25 mouse cellular contexts compared by ENCODE assay signal in genomic region chr2:162919926-162920325, GRCm38 (mm10). TPM values are rescaled to one million over a fixed set of nuclear protein-coding genes. Genes with fewer than 3 reads are reported as not detected.
DNase-seq lines count a peak whose midpoint lies in the region; ATAC-seq and TF ChIP-seq lines count a peak whose summit lies in the region.
"Had no signal": no experiment of that assay in that cellular context is flagged by ENCODE, and none has a peak within 500 bp of the region (broad histone marks: within the 10 kb centered on the region; RNA-seq: fewer than 3 reads in every experiment).

No protein-coding gene starts in this region.

- ATAC-seq in forebrain, embryonic 11.5 days (replicated peaks; ENCODE audit: low FRiP score) = no peak
- no peak for ATAC-seq in forebrain, embryonic 14.5 days
- ATAC-seq in intestine, postnatal 0 days = peak; percentile 48
- ATAC-seq: CD4-positive, CD25-positive, alpha-beta regulatory T cell, adult 4 months; forebrain, embryonic 15.5 days; Patski had no signal

- H3K36me3 ChIP-seq in forebrain, embryonic 11.5 days (ENCODE audit: control insufficient read depth, insufficient read depth, low read length) = no peaks in the 10 kb centered on the region
- H3K36me3 ChIP-seq in forebrain, embryonic 14.5 days (ENCODE audit: control insufficient read depth, insufficient read depth, low read length) = no peaks in the 10 kb centered on the region
- no peaks in the 10 kb centered on the region for H3K36me3 ChIP-seq in ES-E14 (ENCODE audit: control insufficient read depth, insufficient read depth, low read length, poor library complexity, severe bottlenecking)
- H3K36me3 ChIP-seq in intestine, postnatal 0 days (ENCODE audit: control insufficient read depth, insufficient read depth) = no peaks in the 10 kb centered on the region
- H3K36me3 ChIP-seq: forebrain, embryonic 10.5 days; forebrain, embryonic 15.5 days; heart, embryonic 10.5 days; heart, embryonic 13.5 days; hindbrain, embryonic 12.5 days; hindbrain, embryonic 15.5 days had no signal

- no peak for TF ChIP-seq CTCF in intestine, postnatal 0 days (IDR thresholded peaks at IDR 0.05; ENCODE audit: low read depth)

- H3K4me1 ChIP-seq in forebrain, embryonic 11.5 days (replicated peaks; ENCODE audit: control insufficient read depth, insufficient read depth, low read length) = no peaks in the 10 kb centered on the region
- no peaks in the 10 kb centered on the region for H3K4me1 ChIP-seq in forebrain, embryonic 14.5 days (ENCODE audit: control insufficient read depth, insufficient read depth, low read length)
- H3K4me1 ChIP-seq in ES-E14 (ENCODE audit: control insufficient read depth in 2 of 2, insufficient read depth in 2 of 2, low read length in 2 of 2, poor library complexity in 1 of 2) = peaks cover 0 to 2% of the 10 kb centered on the region in 2 experiments; a peak in 1 of 4 replicates
- 0 out of 2 replicates have a peak, but pooled peaks cover 2% of the 10 kb centered on the region for H3K4me1 ChIP-seq in intestine, postnatal 0 days (replicated peaks; ENCODE audit: control insufficient read depth, insufficient read depth, low read length)
- H3K4me1 ChIP-seq: forebrain, embryonic 10.5 days; forebrain, embryonic 15.5 days; heart, embryonic 13.5 days; hindbrain, embryonic 12.5 days; hindbrain, embryonic 15.5 days had no signal

- in situ Hi-C loops in ES-E14 (cut with MboI; ENCODE audit: low sequenced_read_pairs in 2 of 2, unreplicated experiment in 2 of 2) = loop anchor here in 1 of 2 experiments (10.0 kb wide), 1 partner anchor 415 kb away; no protein-coding TSS in a partner anchor

- no peak overlapping the region for H3K27ac ChIP-seq in forebrain, embryonic 11.5 days (ENCODE audit: low read depth, low read length)
- H3K27ac ChIP-seq in forebrain, embryonic 14.5 days (ENCODE audit: low read depth, low read length) = no peak overlapping the region
- H3K27ac ChIP-seq in ES-E14 (ENCODE audit: insufficient read depth, low read depth, low read length, poor library complexity, severe bottlenecking) = no peak overlapping the region
- no peak overlapping the region for H3K27ac ChIP-seq in intestine, postnatal 0 days (ENCODE audit: low read depth, low read length)
- H3K27ac ChIP-seq: forebrain, embryonic 10.5 days; forebrain, embryonic 15.5 days; heart, adult 2 months; heart, embryonic 10.5 days; heart, embryonic 13.5 days; hindbrain, embryonic 12.5 days; hindbrain, embryonic 15.5 days had no signal

- H3K4me2 ChIP-seq in forebrain, embryonic 11.5 days (ENCODE audit: low read depth, low read length, severe bottlenecking) = no peak overlapping the region
- no peak overlapping the region for H3K4me2 ChIP-seq in forebrain, embryonic 14.5 days (ENCODE audit: low read length)
- H3K4me2 ChIP-seq in intestine, postnatal 0 days (replicated peaks; ENCODE audit: low read depth) = peak overlapping the region; percentile 37
- H3K4me2 ChIP-seq: forebrain, embryonic 15.5 days; heart, embryonic 13.5 days; hindbrain, embryonic 12.5 days; hindbrain, embryonic 15.5 days had no signal

- DNase-seq in forebrain, embryonic 11.5 days (ENCODE audit: low spot score) = peak; percentile 36
- DNase-seq in forebrain, embryonic 14.5 days (ENCODE audit: low spot score) = no peak
- DNase-seq in ES-E14 (ENCODE audit: low read depth, low spot score) (no peak), MN1 (ENCODE audit: low spot score) (peak; percentile 35)
- DNase-seq in cerebellum, adult 8-10 months = no peak
- DNase-seq in ovary, adult 18-20 months (ENCODE audit: low spot score) = no peak
- DNase-seq: adrenal gland, postnatal 14 days; cerebellum, adult 11 months; cerebellum, adult 2 months; cerebellum, postnatal 10 days; gastrocnemius, postnatal 25 days; heart, postnatal 14 days; kidney, adult 2 months had no signal

- no peak overlapping the region for H3K9ac ChIP-seq in forebrain, embryonic 11.5 days (ENCODE audit: low read length)
- no peak overlapping the region for H3K9ac ChIP-seq in forebrain, embryonic 14.5 days (ENCODE audit: low read length)
- H3K9ac ChIP-seq in ES-E14 (ENCODE audit: insufficient read depth, low read depth, low read length, poor library complexity, severe bottlenecking) = no peak overlapping the region
- H3K9ac ChIP-seq in intestine, postnatal 0 days (ENCODE audit: low read depth, low read length) = no peak overlapping the region
- H3K9ac ChIP-seq: forebrain, embryonic 15.5 days; heart, embryonic 13.5 days; hindbrain, embryonic 12.5 days; hindbrain, embryonic 15.5 days had no signal

- no peak overlapping the region for H3K4me3 ChIP-seq in forebrain, embryonic 11.5 days (ENCODE audit: low read depth, low read length)
- H3K4me3 ChIP-seq in forebrain, embryonic 14.5 days (ENCODE audit: low read depth, low read length) = no peak overlapping the region
- H3K4me3 ChIP-seq in ES-E14 (ENCODE audit: insufficient read depth in 1 of 2, low read depth in 1 of 2, low read length in 2 of 2, poor library complexity in 1 of 2, severe bottlenecking in 1 of 2) = no peak overlapping the region
- H3K4me3 ChIP-seq in intestine, postnatal 0 days (ENCODE audit: low read depth, low read length) = no peak overlapping the region
- H3K4me3 ChIP-seq: forebrain, embryonic 10.5 days; forebrain, embryonic 15.5 days; heart, adult 2 months; heart, embryonic 10.5 days; heart, embryonic 13.5 days; hindbrain, embryonic 12.5 days; hindbrain, embryonic 15.5 days had no signal

- no peaks in the 10 kb centered on the region for H3K27me3 ChIP-seq in forebrain, embryonic 11.5 days (ENCODE audit: control insufficient read depth, insufficient read depth, low read length)
- no peaks in the 10 kb centered on the region for H3K27me3 ChIP-seq in forebrain, embryonic 14.5 days (replicated peaks; ENCODE audit: control insufficient read depth, insufficient read depth, low read length)
- H3K27me3 ChIP-seq in intestine, postnatal 0 days (replicated peaks; ENCODE audit: control insufficient read depth, insufficient read depth, low read length) = no peaks in the 10 kb centered on the region
- H3K27me3 ChIP-seq: hindbrain, embryonic 15.5 days had no signal

- H3K9me3 ChIP-seq in forebrain, embryonic 11.5 days (ENCODE audit: control insufficient read depth, low read length) = no peaks in the 10 kb centered on the region
- no peaks in the 10 kb centered on the region for H3K9me3 ChIP-seq in forebrain, embryonic 14.5 days (replicated peaks; ENCODE audit: control insufficient read depth, low read length)
- no peaks in the 10 kb centered on the region for H3K9me3 ChIP-seq in ES-E14 (ENCODE audit: control insufficient read depth, insufficient read depth, low read depth, low read length)
- no peaks in the 10 kb centered on the region for H3K9me3 ChIP-seq in intestine, postnatal 0 days (ENCODE audit: control insufficient read depth)
- H3K9me3 ChIP-seq: forebrain, embryonic 10.5 days; forebrain, embryonic 15.5 days; heart, embryonic 10.5 days; hindbrain, embryonic 12.5 days; hindbrain, embryonic 15.5 days had no signal

- WGBS in forebrain, embryonic 11.5 days = 83% methylated on average over 5 of the region's 5 CpGs
- WGBS in forebrain, embryonic 14.5 days = 80% methylated on average over 5 of the region's 5 CpGs
- WGBS in intestine, postnatal 0 days = 27% methylated on average over 5 of the region's 5 CpGs

TF ChIP-seq in ES-E14, 5 proteins besides CTCF, POLR2A, EP300 and RAD21:
- TF ChIP-seq MAFK (IDR thresholded peaks at IDR 0.05; ENCODE audit: insufficient read depth, low read depth, low read length) (no peak), ZNF384 (IDR thresholded peaks at IDR 0.05; ENCODE audit: low read depth, low read length) (0 out of 2 replicates have a peak, but pooled peaks have one; percentile 2)

RNA-seq across cellular contexts. Expression of gene Srsf6, which starts 11.4 kb away (rescaled TPM):
- polyA plus RNA-seq in forebrain, embryonic 11.5 days (2014; fragmentation: Nextera tagmentation; extraction: Ambion mirVana) = 297 and 311 TPM in 2 replicates
- polyA plus RNA-seq in forebrain, embryonic 14.5 days (2014; fragmentation: Nextera tagmentation; extraction: Ambion mirVana) = 149 and 173 TPM in 2 replicates
- 183 and 207 TPM in 2 replicates for total RNA-seq in ES-E14 (2012; rRNA removed)
- 57.7 and 65.8 TPM in 2 replicates for polyA plus RNA-seq in intestine, postnatal 0 days (2015; fragmentation: Nextera tagmentation; extraction: Ambion mirVana)

RNA-seq across cellular contexts. Expression of gene L3mbtl1, which starts 23.3 kb away (rescaled TPM):
- polyA plus RNA-seq in forebrain, embryonic 11.5 days (2014; fragmentation: Nextera tagmentation; extraction: Ambion mirVana) = 0.16 and 0.21 TPM in 2 replicates
- polyA plus RNA-seq in forebrain, embryonic 14.5 days (2014; fragmentation: Nextera tagmentation; extraction: Ambion mirVana) = 0.11 and 0.70 TPM in 2 replicates
- 1.1 and 2.4 TPM in 2 replicates for total RNA-seq in ES-E14 (2012; rRNA removed)
- polyA plus RNA-seq in intestine, postnatal 0 days (2015; fragmentation: Nextera tagmentation; extraction: Ambion mirVana) = 0.04 and 0.25 TPM in 2 replicates
- total RNA-seq: gastrocnemius, adult 8-10 months; hematopoietic stem cell, adult 5-6 weeks had no signal

Comparison
In these comparisons a context has a peak if more than half of its experiments do, and no peak if none do; other contexts are left out.
1. DNase-seq: peak in forebrain, embryonic 11.5 days (single experiment) and MN1 (single experiment); none in forebrain, embryonic 14.5 days (single experiment), ES-E14 (single experiment), cerebellum, adult 8-10 months (single experiment) and ovary, adult 18-20 months (single experiment).